Mouse (Mus musculus) heart, embryonic 14.5 days (tissue): ENCODE measurements around the gene Prss40. TPM values are rescaled to one million over a fixed set of nuclear protein-coding genes. Genes with fewer than 3 reads are reported as not detected.
"Not testable (repeated sequence)": the region's sequence is repeated elsewhere in the genome, so short reads cannot be mapped to it uniquely, and the experiment has no call there.

ENCODE experiments used
- ATAC-seq: fragments of 200-750 bp; cut with Nextera tagmentation; 2 replicates; pipeline ENCODE4 v1.8.0; 2017; ENCODE audit warnings: low read depth, moderate TSS enrichment; ENCODE audit not compliant: insufficient number of reproducible peaks, insufficient read depth, low FRiP score
- H3K27ac ChIP-seq, 2 experiments: fragments of 200-500 bp in 1 of 2; fragments of 300-500 bp in 1 of 2; sonication (generic) in 1 of 2; replicated peaks in 1 of 2; 2 replicates each; pipeline ENCODE4 v1.5.1; 2012 to 2014; ENCODE audit warnings: low read depth in 2 of 2, low read length in 2 of 2, control low read depth in 1 of 2, mild to moderate bottlenecking in 1 of 2, mixed read lengths in 1 of 2; ENCODE audit not compliant: control insufficient read depth in 1 of 2, insufficient read depth in 1 of 2
- H3K27me3 ChIP-seq: fragments of 300-500 bp; sonication (generic); 2 replicates; pipeline ENCODE4 v1.6.1; 2014; ENCODE audit warnings: mild to moderate bottlenecking, low read length, control low read depth; ENCODE audit not compliant: control insufficient read depth, insufficient read depth
- H3K36me3 ChIP-seq: fragments of 300-500 bp; sonication (generic); 2 replicates; pipeline ENCODE4 v1.6.1; 2014; ENCODE audit warnings: mild to moderate bottlenecking, control low read depth, low read length, mixed read lengths; ENCODE audit not compliant: control insufficient read depth, insufficient read depth
- H3K4me1 ChIP-seq, 2 experiments: fragments of 200-500 bp in 1 of 2; fragments of 300-500 bp in 1 of 2; sonication (generic) in 1 of 2; 2 replicates each; pipeline ENCODE4 v1.6.1; 2012 to 2014; ENCODE audit warnings: low read length in 2 of 2, control low read depth in 1 of 2, mixed read lengths in 1 of 2; ENCODE audit not compliant: control insufficient read depth in 2 of 2, insufficient read depth in 2 of 2
- H3K4me2 ChIP-seq: fragments of 300-500 bp; sonication (generic); 2 replicates; pipeline ENCODE4 v1.6.1; 2014; ENCODE audit warnings: mild to moderate bottlenecking, low read length
- H3K4me3 ChIP-seq, 2 experiments: fragments of 200-500 bp in 1 of 2; fragments of 300-500 bp in 1 of 2; sonication (generic) in 1 of 2; 2 replicates each; pipeline ENCODE4 v1.5.1; 2012 to 2014; ENCODE audit warnings: low read length in 2 of 2, mild to moderate bottlenecking in 2 of 2, control low read depth in 1 of 2, low read depth in 1 of 2, moderate library complexity in 1 of 2; ENCODE audit not compliant: control insufficient read depth in 1 of 2, insufficient read depth in 1 of 2
- H3K9ac ChIP-seq: fragments of 300-500 bp; sonication (generic); 2 replicates; pipeline ENCODE4 v1.6.1; 2014; ENCODE audit warnings: mild to moderate bottlenecking, low read length
- H3K9me3 ChIP-seq: fragments of 300-500 bp; sonication (generic); 2 replicates; pipeline ENCODE4 v1.6.1; 2016; ENCODE audit warnings: low read length, control low read depth; ENCODE audit not compliant: control insufficient read depth
- WGBS: fragments of 180-500 bp; shearing (Covaris S2); extraction: QIAGEN DNeasy Blood & Tissue Kit; methylation state at CpG from one replicate; pipeline ENCODE4 v1.1.7; 2014; 5-methylcytosine and 5-hydroxymethylcytosine counted together
- polyA plus RNA-seq: library from polyadenylated mRNA; unstranded; fragments of >200 nt; fragmentation: Nextera tagmentation; extraction: Ambion mirVana; gene quantifications from 2 replicates; pipeline ENCODE4 v1.2.1, GENCODE M21; 2014

Gene Prss40
- polyA plus RNA-seq, 1 experiment from 2014 or later: not detected

DNA sequence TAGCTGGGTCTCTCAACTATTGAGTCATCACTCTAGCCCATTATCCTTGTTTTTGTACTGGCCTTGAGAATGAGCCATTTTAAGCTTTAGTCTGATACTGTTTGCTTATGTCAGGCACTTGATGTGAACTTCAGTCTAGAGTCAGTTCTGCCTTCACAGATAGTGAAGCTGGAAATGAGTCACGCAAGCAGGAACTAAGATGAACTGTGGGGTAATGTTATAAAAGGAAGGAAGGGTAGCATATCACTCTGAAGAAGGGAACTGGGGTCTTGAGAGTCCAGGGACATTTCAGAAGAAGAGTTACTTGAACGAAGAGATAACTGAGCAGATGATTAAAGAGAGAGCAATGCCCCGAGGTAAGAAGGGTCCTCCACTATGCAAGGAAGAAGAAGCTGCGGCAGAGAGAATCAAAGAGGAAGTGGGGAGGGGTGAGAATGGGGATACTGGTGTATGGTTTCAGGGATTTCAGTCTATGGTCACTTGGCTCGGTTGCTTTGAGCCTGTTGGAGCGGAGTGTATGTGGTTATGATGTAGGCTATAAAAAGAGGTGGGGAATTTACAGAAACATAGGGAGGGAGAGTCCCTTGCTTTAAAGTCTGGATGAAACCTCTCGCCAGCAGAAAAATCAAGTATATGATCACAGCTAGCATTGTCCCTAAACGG, 3.8 kb upstream of the Prss40 start:
- H3K9me3 ChIP-seq: no peaks in the 10 kb centered on the region
- ATAC-seq: no peak
- no peaks in the 10 kb centered on the region for H3K4me1 ChIP-seq
- no peaks in the 10 kb centered on the region for H3K36me3 ChIP-seq
- WGBS: 64% methylated on average over 8 of the region's 8 CpGs
- H3K27ac ChIP-seq: no peak overlapping the region
- no peak overlapping the region for H3K4me3 ChIP-seq
- no peak overlapping the region for H3K4me2 ChIP-seq
- H3K9ac ChIP-seq: no peak overlapping the region
- H3K27me3 ChIP-seq: no peaks in the 10 kb centered on the region

DNA sequence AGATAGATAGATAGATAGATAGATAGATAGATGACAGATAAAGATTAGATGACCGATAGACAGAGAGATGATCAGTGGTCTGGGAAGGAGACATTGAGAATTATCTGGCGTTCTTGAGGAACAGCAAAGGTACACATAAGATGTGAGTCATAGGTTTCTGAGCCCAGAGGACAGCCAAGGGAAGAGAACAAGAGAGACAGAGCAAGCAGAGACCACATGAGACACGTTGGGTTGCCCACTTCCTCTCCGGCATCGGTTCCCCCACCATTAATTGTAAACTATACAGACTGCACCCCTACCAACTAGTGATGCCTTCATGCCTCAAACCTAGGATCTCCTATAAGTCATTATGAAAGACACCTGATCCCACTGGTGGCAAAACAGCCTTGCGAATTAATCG, 6.5 kb downstream of the Prss40 start:
- H3K27ac ChIP-seq: no peak overlapping the region
- no peak overlapping the region for H3K4me3 ChIP-seq
- no peaks in the 10 kb centered on the region for H3K9me3 ChIP-seq
- no peak overlapping the region for H3K9ac ChIP-seq
- H3K36me3 ChIP-seq: no peaks in the 10 kb centered on the region
- no peaks in the 10 kb centered on the region; a peak in 1 of 4 replicates for H3K4me1 ChIP-seq
- 87% methylated on average over 7 of the region's 7 CpGs for WGBS
- no peaks in the 10 kb centered on the region for H3K27me3 ChIP-seq
- H3K4me2 ChIP-seq: no peak overlapping the region
- ATAC-seq: no peak

DNA sequence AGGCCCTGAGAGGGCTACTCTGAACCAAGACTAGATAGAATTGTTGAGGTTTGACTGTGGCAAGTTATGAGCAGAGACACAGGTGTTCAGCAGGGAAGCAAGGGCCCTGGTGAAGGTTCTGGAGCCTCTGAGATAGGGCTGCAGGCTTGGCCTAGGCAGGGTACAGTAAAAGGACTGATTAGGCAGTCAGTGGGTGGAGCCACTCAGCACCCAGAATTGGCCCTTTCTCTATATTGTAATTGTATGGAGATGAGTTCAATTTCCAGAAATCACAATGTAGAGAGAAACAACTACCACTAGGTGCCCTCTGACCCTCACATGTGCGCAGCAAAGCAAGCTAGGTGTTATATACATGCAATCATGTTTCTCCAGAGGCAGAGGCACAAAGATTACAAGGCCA, 7.1 kb downstream of the Prss40 start:
- no peaks in the 10 kb centered on the region for H3K36me3 ChIP-seq
- no peak overlapping the region for H3K4me2 ChIP-seq
- no peaks in the 10 kb centered on the region; a peak in 1 of 4 replicates for H3K4me1 ChIP-seq
- no peak overlapping the region for H3K4me3 ChIP-seq
- no peak overlapping the region for H3K9ac ChIP-seq
- H3K27ac ChIP-seq: no peak overlapping the region
- WGBS: 97% methylated on average over 1 of the region's 1 CpGs
- H3K9me3 ChIP-seq: no peaks in the 10 kb centered on the region
- H3K27me3 ChIP-seq: no peaks in the 10 kb centered on the region
- ATAC-seq: no peak

GRCm38 (mm10) chr1:34547074-34547473, 13.7 kb downstream of the Prss40 start:
- H3K27ac ChIP-seq: no peak overlapping the region
- H3K9ac ChIP-seq: no peak overlapping the region
- no peaks in the 10 kb centered on the region for H3K4me1 ChIP-seq
- no peak overlapping the region for H3K4me2 ChIP-seq
- no peaks in the 10 kb centered on the region for H3K27me3 ChIP-seq
- ATAC-seq: no peak
- H3K9me3 ChIP-seq: 0 out of 2 replicates have a peak, but pooled peaks cover 2% of the 10 kb centered on the region
- H3K36me3 ChIP-seq: no peaks in the 10 kb centered on the region
- H3K4me3 ChIP-seq: no peak overlapping the region
- 60% methylated on average over 1 of the region's 1 CpGs for WGBS

GRCm38 (mm10) chr1:34536767-34537485, 23.8 kb downstream of the Prss40 start:
- Histone ChIP-seq H3K36me3 (no peaks in the 10 kb centered on the region), H3K27me3 (peaks cover 22% of the 10 kb centered on the region), H3K9me3 (no peaks in the 10 kb centered on the region), H3K4me1 (peaks cover 2 to 4% of the 10 kb centered on the region in 2 experiments; a peak in 2 of 4 replicates), H3K9ac (0 out of 2 replicates have a peak overlapping the region, but pooled peaks have one; percentile 11), H3K4me3 (peak overlapping the region; percentile 0 to 20; a peak in 3 of 4 replicates), H3K4me2 (peak overlapping the region; percentile 59), H3K27ac (no peak overlapping the region)
- 11% methylated on average over 16 of the region's 16 CpGs for WGBS
- no peak for ATAC-seq

GRCm38 (mm10) chr1:34536291-34536766, 24.4 kb downstream of the Prss40 start:
- WGBS: 3% methylated on average over 14 of the region's 14 CpGs
- peak overlapping the region; percentile 59 for H3K4me2 ChIP-seq
- 0 out of 2 replicates have a peak overlapping the region, but pooled peaks have one; percentile 11 for H3K9ac ChIP-seq
- H3K9me3 ChIP-seq: no peaks in the 10 kb centered on the region
- no peak overlapping the region for H3K27ac ChIP-seq
- H3K36me3 ChIP-seq: no peaks in the 10 kb centered on the region
- H3K4me3 ChIP-seq: peak overlapping the region; percentile 0 to 20; a peak in 3 of 4 replicates
- no peak for ATAC-seq
- peaks cover 2 to 4% of the 10 kb centered on the region in 2 experiments; a peak in 2 of 4 replicates for H3K4me1 ChIP-seq
- peaks cover 22% of the 10 kb centered on the region for H3K27me3 ChIP-seq

GRCm38 (mm10) chr1:34535043-34535698, 25.6 kb downstream of the Prss40 start, which contains the start of gene Cfc1:
Cfc1 (plus strand) TSS chr1:34535648.
- not testable (repeated sequence) for H3K36me3 ChIP-seq, ATAC-seq, H3K4me1 ChIP-seq, H3K9ac ChIP-seq, H3K27ac ChIP-seq, H3K9me3 ChIP-seq
- Histone ChIP-seq H3K4me2 (peak within 1 kb of the TSS; percentile 59), H3K4me3 (peak within 1 kb of the TSS; percentile 0 to 20; a peak in 3 of 4 replicates), H3K27me3 (peaks cover 22% of the 10 kb centered on the region)
- WGBS: 8% methylated on average over 7 of the region's 7 CpGs
